Mouse (Mus musculus): ENCODE results near the gene Nudt8. TPM values are rescaled to one million over a fixed set of nuclear protein-coding genes. Genes with fewer than 3 reads are reported as not detected.
A peak's percentile ranks its signal among the peaks of the same experiment; 100 is the strongest.

Gene Nudt8
- polyA plus RNA-seq, 1 experiment from 2014 or later = 53.0 TPM

- Histone ChIP-seq H3K27me3 (no peaks in the 10 kb centered on the region), H3K9ac (peak overlapping the region; percentile 53), H3K4me3 (peak overlapping the region; percentile 87), H3K27ac (no peak overlapping the region), H3K9me3 (replicated peaks) (no peaks in the 10 kb centered on the region), H3K4me1 (replicated peaks) (peaks cover 37% of the 10 kb centered on the region), H3K36me3 (no peaks in the 10 kb centered on the region), H3K4me2 (peak overlapping the region; percentile 95)
- no peak for ATAC-seq (replicated peaks; ENCODE audit: insufficient number of reproducible peaks, insufficient read depth, low FRiP score, low read depth)
- WGBS = 78% methylated on average over 9 of the region's 9 CpGs
Observed at GRCm38 (mm10) chr19:3999121-3999730, 1.2 kb upstream of the Nudt8 start.

- Histone ChIP-seq H3K4me2 (peak overlapping the region; percentile 95), H3K27me3 (no peaks in the 10 kb centered on the region), H3K4me1 (replicated peaks) (peaks cover 51% of the 10 kb centered on the region), H3K4me3 (peak overlapping the region; percentile 87), H3K27ac (peak overlapping the region; percentile 99), H3K9ac (peak overlapping the region; percentile 93), H3K9me3 (replicated peaks) (no peaks in the 10 kb centered on the region), H3K36me3 (peaks cover 4% of the 10 kb centered on the region)
- 18% methylated on average over 17 of the region's 17 CpGs for WGBS
- ATAC-seq (replicated peaks; ENCODE audit: insufficient number of reproducible peaks, insufficient read depth, low FRiP score, low read depth) = no peak
Observed at GRCm38 (mm10) chr19:4000949-4001525, 657 bp downstream of the Nudt8 start.

GRCm38 (mm10) chr19:4001752-4002151 is 1.4 kb downstream of the Nudt8 start:
- H3K4me1 ChIP-seq (replicated peaks) = peaks cover 52% of the 10 kb centered on the region
- peaks cover 11% of the 10 kb centered on the region for H3K36me3 ChIP-seq
- H3K4me2 ChIP-seq = peak overlapping the region; percentile 95
- peak overlapping the region; percentile 99 for H3K27ac ChIP-seq
- H3K27me3 ChIP-seq = no peaks in the 10 kb centered on the region
- 64% methylated on average over 5 of the region's 5 CpGs for WGBS
- H3K9ac ChIP-seq = no peak overlapping the region; the same call in 1 of the 2 replicates
- ATAC-seq (replicated peaks; ENCODE audit: insufficient number of reproducible peaks, insufficient read depth, low FRiP score, low read depth) = no peak
- H3K9me3 ChIP-seq (replicated peaks) = no peaks in the 10 kb centered on the region
- peak overlapping the region; percentile 87; the same call in 1 of the 2 replicates for H3K4me3 ChIP-seq

GRCm38 (mm10) chr19:4003112-4003511 is 2.7 kb downstream of the Nudt8 start, which contains the start of gene Doc2g:
Gene Doc2g (plus strand): TSS chr19:4003313.
- Histone ChIP-seq H3K36me3 (peaks cover 24% of the 10 kb centered on the region), H3K4me2 (peak within 1 kb of the TSS; percentile 58), H3K4me1 (replicated peaks) (peaks cover 52% of the 10 kb centered on the region), H3K27ac (peak within 1 kb of the TSS; percentile 99), H3K4me3 (peak within 1 kb of the TSS; percentile 29), H3K27me3 (no peaks in the 10 kb centered on the region), H3K9me3 (replicated peaks) (no peaks in the 10 kb centered on the region), H3K9ac (peak within 1 kb of the TSS; percentile 48)
- 47% methylated on average over 1 of the region's 1 CpGs for WGBS
- ATAC-seq (replicated peaks; ENCODE audit: insufficient number of reproducible peaks, insufficient read depth, low FRiP score, low read depth) = peak; percentile 58

DNA sequence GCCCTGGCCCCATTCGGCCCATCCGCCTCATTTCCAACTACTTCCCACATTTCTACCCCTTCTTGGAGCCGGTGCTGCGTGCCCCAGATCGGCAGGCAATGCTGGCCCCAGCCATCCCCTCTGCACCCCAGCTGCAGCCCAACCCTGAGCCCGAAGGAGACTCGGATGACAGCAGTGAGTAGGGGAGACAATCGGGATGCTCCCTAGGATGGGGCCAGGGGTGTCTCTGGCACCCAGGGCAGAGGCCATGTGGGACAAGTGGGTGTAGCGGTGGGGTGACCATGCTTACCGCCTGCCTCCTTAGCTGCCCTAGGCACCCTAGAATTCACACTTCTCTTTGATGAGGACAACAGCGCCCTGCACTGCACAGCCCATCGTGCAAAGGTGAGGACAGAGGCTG is 3.3 kb downstream of the Nudt8 start:
- Histone ChIP-seq H3K9ac (peak overlapping the region; percentile 48), H3K4me2 (peak overlapping the region; percentile 58), H3K36me3 (peaks cover 30% of the 10 kb centered on the region), H3K27ac (peak overlapping the region; percentile 99), H3K9me3 (replicated peaks) (no peaks in the 10 kb centered on the region), H3K4me3 (peak overlapping the region; percentile 29), H3K4me1 (replicated peaks) (peaks cover 52% of the 10 kb centered on the region), H3K27me3 (no peaks in the 10 kb centered on the region)
- no peak for ATAC-seq (replicated peaks; ENCODE audit: insufficient number of reproducible peaks, insufficient read depth, low FRiP score, low read depth)
- 61% methylated on average over 12 of the region's 12 CpGs for WGBS

GRCm38 (mm10) chr19:4004331-4004730 is 4.0 kb downstream of the Nudt8 start:
- Histone ChIP-seq H3K4me1 (replicated peaks) (peaks cover 52% of the 10 kb centered on the region), H3K9ac (peak overlapping the region; percentile 48; the same call in 1 of the 2 replicates), H3K9me3 (replicated peaks) (no peaks in the 10 kb centered on the region), H3K4me2 (peak overlapping the region; percentile 58), H3K27ac (peak overlapping the region; percentile 99), H3K27me3 (no peaks in the 10 kb centered on the region), H3K36me3 (peaks cover 37% of the 10 kb centered on the region), H3K4me3 (peak overlapping the region; percentile 29)
- 72% methylated on average over 15 of the region's 15 CpGs for WGBS
- no peak for ATAC-seq (replicated peaks; ENCODE audit: insufficient number of reproducible peaks, insufficient read depth, low FRiP score, low read depth)

- Histone ChIP-seq H3K9me3 (replicated peaks) (no peaks in the 10 kb centered on the region), H3K9ac (no peak overlapping the region), H3K27ac (peak overlapping the region; percentile 99), H3K36me3 (peaks cover 44% of the 10 kb centered on the region), H3K27me3 (no peaks in the 10 kb centered on the region), H3K4me3 (no peak overlapping the region), H3K4me2 (peak overlapping the region; percentile 58), H3K4me1 (replicated peaks) (peaks cover 46% of the 10 kb centered on the region)
- WGBS = 67% methylated on average over 9 of the region's 9 CpGs
- ATAC-seq (replicated peaks; ENCODE audit: insufficient number of reproducible peaks, insufficient read depth, low FRiP score, low read depth) = no peak
Observed at GRCm38 (mm10) chr19:4005091-4005490, 4.7 kb downstream of the Nudt8 start.

DNA sequence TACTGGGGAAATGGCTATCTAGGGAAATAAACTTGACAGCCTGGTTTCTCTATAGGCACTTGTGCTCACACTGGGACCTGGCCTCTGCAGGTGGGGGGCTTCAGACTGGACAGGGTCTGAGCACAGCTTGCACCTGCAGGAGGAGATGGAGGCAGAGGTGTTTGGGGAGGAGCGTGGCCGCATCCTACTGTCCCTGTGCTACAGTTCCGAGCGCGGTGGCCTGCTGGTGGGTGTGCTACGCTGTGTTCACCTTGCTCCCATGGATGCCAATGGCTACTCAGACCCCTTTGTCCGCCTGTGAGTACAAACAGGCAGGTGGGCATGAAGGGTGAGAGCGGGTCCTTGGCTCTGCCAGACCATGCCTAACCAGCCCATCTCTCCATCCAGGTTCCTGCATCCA is 5.6 kb downstream of the Nudt8 start:
- 89% methylated on average over 8 of the region's 8 CpGs for WGBS
- ATAC-seq (replicated peaks; ENCODE audit: insufficient number of reproducible peaks, insufficient read depth, low FRiP score, low read depth) = no peak
- 0 out of 2 replicates have a peak overlapping the region, but pooled peaks have one; percentile 15 for H3K27ac ChIP-seq

GRCm38 (mm10) chr19:4011086-4011485 is 10.7 kb downstream of the Nudt8 start:
- Histone ChIP-seq H3K9ac (no peak overlapping the region), H3K36me3 (peaks cover 45% of the 10 kb centered on the region), H3K4me3 (no peak overlapping the region), H3K4me1 (replicated peaks) (peaks cover 18% of the 10 kb centered on the region), H3K9me3 (replicated peaks) (no peaks in the 10 kb centered on the region), H3K27me3 (no peaks in the 10 kb centered on the region), H3K4me2 (no peak overlapping the region), H3K27ac (no peak overlapping the region)
- ATAC-seq (replicated peaks; ENCODE audit: insufficient number of reproducible peaks, insufficient read depth, low FRiP score, low read depth) = no peak
- WGBS = 90% methylated on average over 5 of the region's 5 CpGs

More for the DNA sequence above, 5.6 kb downstream of the Nudt8 start:
- Histone ChIP-seq H3K4me1 (replicated peaks) (peaks cover 46% of the 10 kb centered on the region), H3K9ac (no peak overlapping the region), H3K36me3 (peaks cover 49% of the 10 kb centered on the region), H3K4me3 (no peak overlapping the region), H3K4me2 (no peak overlapping the region), H3K9me3 (replicated peaks) (no peaks in the 10 kb centered on the region), H3K27me3 (no peaks in the 10 kb centered on the region)

- H3K9ac ChIP-seq = peak within 1 kb of the TSS; percentile 82
- WGBS = under 1% methylated on average over 45 of the region's 45 CpGs
- H3K4me3 ChIP-seq = peak within 1 kb of the TSS; percentile 77
- ATAC-seq (replicated peaks; ENCODE audit: insufficient number of reproducible peaks, insufficient read depth, low FRiP score, low read depth) = peak; percentile 99
- H3K4me2 ChIP-seq = peak within 1 kb of the TSS; percentile 62
- peaks cover 31% of the 10 kb centered on the region for H3K36me3 ChIP-seq
- peaks cover 17% of the 10 kb centered on the region for H3K4me1 ChIP-seq (replicated peaks)
- H3K9me3 ChIP-seq (replicated peaks) = no peaks in the 10 kb centered on the region
- H3K27ac ChIP-seq = peak within 1 kb of the TSS; percentile 86
- H3K27me3 ChIP-seq = no peaks in the 10 kb centered on the region
Observed at GRCm38 (mm10) chr19:4012432-4013022, 12.1 kb downstream of the Nudt8 start, which contains the start of gene Ndufv1. Gene Ndufv1 (minus strand): TSS chr19:4012806.

GRCm38 (mm10) chr19:4013066-4013465 is 12.7 kb downstream of the Nudt8 start:
- Histone ChIP-seq H3K9me3 (replicated peaks) (no peaks in the 10 kb centered on the region), H3K36me3 (peaks cover 25% of the 10 kb centered on the region), H3K27me3 (no peaks in the 10 kb centered on the region), H3K4me2 (peak overlapping the region; percentile 55), H3K4me1 (replicated peaks) (peaks cover 17% of the 10 kb centered on the region), H3K27ac (peak overlapping the region; percentile 33; the same call in 1 of the 2 replicates), H3K9ac (peak overlapping the region; percentile 37), H3K4me3 (peak overlapping the region; percentile 77)
- ATAC-seq (replicated peaks; ENCODE audit: insufficient number of reproducible peaks, insufficient read depth, low FRiP score, low read depth) = no peak
- 12% methylated on average over 9 of the region's 9 CpGs for WGBS

Data from heart, embryonic 15.5 days (tissue).